Mouse (Mus musculus): ENCODE results near the gene Pikfyve.
A peak's percentile ranks its signal among the peaks of the same experiment; 100 is the strongest.

Gene Pikfyve

GRCm38 (mm10) chr1:65314054-65315021 is 127.9 kb downstream of the Pikfyve start:
- DNase-seq = peak in 1 of 2 experiments; percentile 10

DNA sequence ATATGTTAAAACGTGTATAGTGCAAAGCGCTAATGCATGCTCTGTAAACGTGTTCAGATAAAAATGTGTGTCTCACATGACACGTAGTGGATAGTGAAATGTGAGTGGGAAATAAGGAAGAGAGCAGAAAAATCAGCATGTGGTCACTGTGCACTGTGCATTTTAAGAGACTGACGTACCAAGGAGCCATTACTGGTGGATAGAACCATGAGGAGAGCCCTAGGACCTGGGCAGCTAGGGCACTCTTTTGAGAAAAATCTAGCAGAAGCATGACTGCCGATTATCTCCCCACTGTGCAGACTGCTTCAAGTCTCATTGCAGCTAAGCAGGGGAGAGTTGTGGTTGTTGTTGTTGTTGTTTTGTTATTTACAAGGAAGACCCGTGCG is 128.5 kb downstream of the Pikfyve start:
- no peak for DNase-seq

Measured in cerebellum, postnatal 10 days (tissue).